Mouse (Mus musculus) granulocyte monocyte progenitor cell, adult 5-6 weeks (primary cell): Measurements from ENCODE around the gene Mucl2. TPM values are rescaled to one million over a fixed set of nuclear protein-coding genes. Genes with fewer than 3 reads are reported as not detected.
"Not testable (repeated sequence)": the region's sequence is repeated elsewhere in the genome, so short reads cannot be mapped to it uniquely, and the experiment has no call there.

ENCODE experiments used
- ATAC-seq: replicated peaks from 2 replicates; pipeline ENCODE4 v1.8.0; 2016; ENCODE audit warnings: mild to moderate bottlenecking, moderate TSS enrichment, inconsistent platforms; ENCODE audit not compliant: poor library complexity, severe bottlenecking
- total RNA-seq, 2 experiments: library from RNA; stranded (forward) in 1 of 2; stranded (reverse) in 1 of 2; fragments of 200-712, 200-1000 nt in 1 of 2; fragments of >200 nt in 1 of 2; fragmentation: Nextera tagmentation in 1 of 2; gene quantifications; 2 replicates each; pipeline ENCODE4 v1.2.3; 2014 to 2017

Mucl2 gene
- total RNA-seq (2014; fragmentation: Nextera tagmentation) (not detected in 2 replicates), total RNA-seq (2017) (not detected in 2 replicates)

DNA sequence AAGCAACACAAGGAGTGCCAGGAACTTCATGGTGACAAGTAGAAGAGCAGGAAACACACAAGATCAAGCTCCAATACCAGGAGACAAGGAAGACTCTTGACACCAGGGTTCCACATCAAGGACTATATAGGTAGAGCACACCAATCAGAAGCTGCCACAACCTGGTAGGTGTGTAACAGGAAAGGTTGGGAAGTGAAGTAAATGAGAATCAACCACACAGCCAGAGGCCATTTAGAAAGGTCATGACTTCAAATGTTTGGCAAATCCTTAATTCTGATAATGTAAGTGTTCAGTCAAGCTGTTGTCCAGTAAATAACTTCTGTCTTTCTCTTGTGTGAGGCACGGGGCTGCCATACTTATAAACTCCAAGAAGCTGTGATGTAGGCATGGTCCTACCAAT, at the start of gene Mucl2:
Gene Mucl2 (minus strand): TSS at position 101 of the 400 bp plus-strand sequence.
- ATAC-seq: no peak

DNA sequence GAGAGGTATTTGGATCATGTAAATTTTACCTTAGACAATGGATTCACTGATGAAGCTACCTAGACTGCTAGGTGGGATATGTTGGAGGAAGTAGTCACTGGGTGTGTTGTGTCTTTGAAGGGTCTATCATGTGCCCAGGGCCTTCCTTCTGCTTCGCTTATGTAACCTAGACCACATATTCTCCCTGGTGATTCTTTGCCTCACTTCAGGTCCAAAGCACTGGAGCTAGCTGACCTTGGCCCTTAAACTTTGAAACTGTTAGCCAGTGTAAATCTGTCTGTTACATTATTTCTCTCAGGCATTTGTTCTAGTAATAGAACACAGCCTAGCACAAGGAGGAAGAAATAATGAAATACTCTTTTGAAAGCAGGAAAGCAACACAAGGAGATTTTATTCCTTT, 13.9 kb upstream of the Mucl2 start:
- ATAC-seq: not testable (repeated sequence)

Other genes with a start within 250 kb of the Mucl2 start
- gene Mucl1, start 143.8 kb downstream of the Mucl2 start, total RNA-seq (2014; fragmentation: Nextera tagmentation): not detected in 2 replicates
- not detected in 2 replicates for gene Mucl1, start 143.8 kb downstream of the Mucl2 start, total RNA-seq (2017)